Mouse (Mus musculus) left cerebral cortex, adult 2 months (tissue): ENCODE data around the gene Wnt5a. TPM values are rescaled to one million over a fixed set of nuclear protein-coding genes. Genes with fewer than 3 reads are reported as not detected.
A peak's percentile ranks its signal among the peaks of the same experiment; 100 is the strongest.

Experiments
- DNase-seq, 2 experiments: peaks; one replicate each; pipeline ENCODE4 v3.0.0; 2021 to 2022; ENCODE audit warnings: low spot score in 2 of 2, mixed read lengths in 1 of 2; ENCODE audit errors: extremely low spot score in 1 of 2
- H3K27ac ChIP-seq: fragments of 200-600 bp; 2 replicates; pipeline ENCODE4 v1.8.1; 2022
- H3K4me3 ChIP-seq: fragments of 200-600 bp; 2 replicates; pipeline ENCODE4 v1.8.1; 2022
- CTCF ChIP-seq: fragments of 200-600 bp; IDR thresholded peaks from 2 replicates; pipeline ENCODE4 v1.8.1; 2022; ENCODE audit warnings: antibody characterized with exemption, mild to moderate bottlenecking, moderate library complexity
- intact Hi-C: fragments of 180-260 bp; cut with DNase I; formaldehyde crosslinking; loops from one replicate; pipeline ENCODE4 v1.15.1; 2025
- long read RNA-seq, 2 experiments: library from polyadenylated mRNA; stranded (forward); transcript quantifications; one replicate each; pipeline ENCODE4 v2.0.0; 2021; ENCODE audit warnings: borderline mapping rate in 2 of 2
- total RNA-seq, 2 experiments: library from RNA; stranded (reverse); gene quantifications; 2 replicates each; pipeline ENCODE4 v1.2.3; 2021

Gene Wnt5a
- total RNA-seq: 10 to 100 TPM in 1 of 2 experiments, 1 to 10 TPM in 1; 9.6 to 10.1 TPM
- long read RNA-seq, experiment 1, full-length matches to known transcripts: 5 of 10 reads
- long read RNA-seq, experiment 1, partial matches to known transcripts: 1 of 10 reads
- long read RNA-seq, experiment 1, other reads (novel, unspliced or antisense): 4 of 10 reads
- long read RNA-seq, experiment 2, full-length matches to known transcripts: 4 of 4 reads
- long read RNA-seq, experiment 2, partial matches to known transcripts: 0 of 4 reads
- long read RNA-seq, experiment 2, other reads (novel, unspliced or antisense): 0 of 4 reads

- H3K27ac ChIP-seq: no peak within 1 kb of the TSS; the same call in 1 of the 2 replicates
These were observed at the start of gene Wnt5a for GRCm38 (mm10) chr14:28504101-28505050. TSS of gene Wnt5a (plus strand) at chr14:28504750.

GRCm38 (mm10) chr14:28456372-28457076, 48.0 kb upstream of the Wnt5a start:
- intact Hi-C loops: no loop called here
- H3K27ac ChIP-seq: no peak overlapping the region
- DNase-seq: no peak
- H3K4me3 ChIP-seq: no peak overlapping the region
- no peak for TF ChIP-seq CTCF

More at GRCm38 (mm10) chr14:28504101-28505050, at the start of gene Wnt5a:
- no peak for TF ChIP-seq CTCF
- H3K4me3 ChIP-seq: peak within 1 kb of the TSS; percentile 55
- DNase-seq: no peak
- intact Hi-C loops: loop anchor here (5.0 to 10.0 kb wide), 3 partner anchors 220 to 502 kb away; no protein-coding TSS in a partner anchor

GRCm38 (mm10) chr14:28457428-28457827, 47.1 kb upstream of the Wnt5a start:
- H3K4me3 ChIP-seq: no peak overlapping the region
- no peak for TF ChIP-seq CTCF
- intact Hi-C loops: no loop called here
- no peak overlapping the region for H3K27ac ChIP-seq
- no peak for DNase-seq

DNA sequence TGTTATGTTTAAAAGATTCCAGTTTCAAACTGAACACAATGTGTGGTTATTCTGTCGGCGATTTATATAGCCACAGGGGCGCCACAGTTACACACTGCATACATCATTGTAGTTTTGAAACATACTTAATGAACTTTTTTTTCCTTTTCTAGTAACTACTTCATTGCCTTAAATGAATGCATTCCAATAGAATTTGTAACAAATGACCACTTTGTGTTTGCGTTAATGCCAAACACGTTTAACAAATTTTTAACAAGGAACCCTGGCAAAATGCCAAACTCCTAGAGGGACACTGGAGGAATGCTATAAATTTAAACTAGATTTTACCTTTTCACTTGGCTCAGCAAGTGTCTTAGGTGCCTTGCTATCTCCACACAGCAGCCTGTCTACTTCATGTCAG, 36.6 kb upstream of the Wnt5a start:
- no peak for TF ChIP-seq CTCF
- no peak for DNase-seq
- H3K27ac ChIP-seq: no peak overlapping the region
- intact Hi-C loops: no loop called here
- H3K4me3 ChIP-seq: no peak overlapping the region

DNA sequence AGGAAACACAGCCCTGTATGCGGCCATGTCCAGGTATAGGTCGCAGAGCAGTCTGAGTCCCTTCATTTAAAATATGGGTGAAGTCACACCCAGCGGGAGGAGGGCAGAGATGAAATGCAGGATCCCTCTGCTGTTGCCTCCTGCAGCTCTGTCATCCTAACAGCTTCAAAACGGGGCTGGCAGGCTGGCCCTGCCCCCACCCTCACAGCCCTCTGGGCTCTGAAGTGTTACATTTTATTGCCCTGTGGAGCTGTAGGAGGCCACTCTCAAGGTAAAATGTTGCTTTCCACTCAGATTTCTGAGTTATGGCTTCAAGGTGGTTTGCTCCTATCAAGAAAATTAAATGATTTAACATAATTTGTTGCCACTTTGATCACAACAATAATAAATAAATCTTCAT, 34.9 kb upstream of the Wnt5a start:
- no peak for TF ChIP-seq CTCF
- no peak overlapping the region for H3K4me3 ChIP-seq
- no peak for DNase-seq
- intact Hi-C loops: no loop called here
- H3K27ac ChIP-seq: no peak overlapping the region

- intact Hi-C loops: no loop called here
- TF ChIP-seq CTCF: no peak
These were observed 34.3 kb upstream of the Wnt5a start for GRCm38 (mm10) chr14:28470212-28470611.

GRCm38 (mm10) chr14:28475012-28475411, 29.5 kb upstream of the Wnt5a start:
- intact Hi-C loops: no loop called here
- Histone ChIP-seq H3K4me3 (no peak overlapping the region), H3K27ac (no peak overlapping the region)
- TF ChIP-seq CTCF: no peak
- no peak for DNase-seq

More at GRCm38 (mm10) chr14:28470212-28470611, 34.3 kb upstream of the Wnt5a start:
- Histone ChIP-seq H3K4me3 (no peak overlapping the region), H3K27ac (no peak overlapping the region)
- no peak for DNase-seq

GRCm38 (mm10) chr14:28475421-28475820, 29.1 kb upstream of the Wnt5a start:
- DNase-seq: no peak
- Histone ChIP-seq H3K4me3 (no peak overlapping the region), H3K27ac (no peak overlapping the region)
- intact Hi-C loops: no loop called here
- TF ChIP-seq CTCF: no peak

GRCm38 (mm10) chr14:28476746-28477145, 27.8 kb upstream of the Wnt5a start:
- H3K27ac ChIP-seq: no peak overlapping the region
- intact Hi-C loops: no loop called here
- no peak for DNase-seq
- no peak for TF ChIP-seq CTCF
- H3K4me3 ChIP-seq: no peak overlapping the region

DNA sequence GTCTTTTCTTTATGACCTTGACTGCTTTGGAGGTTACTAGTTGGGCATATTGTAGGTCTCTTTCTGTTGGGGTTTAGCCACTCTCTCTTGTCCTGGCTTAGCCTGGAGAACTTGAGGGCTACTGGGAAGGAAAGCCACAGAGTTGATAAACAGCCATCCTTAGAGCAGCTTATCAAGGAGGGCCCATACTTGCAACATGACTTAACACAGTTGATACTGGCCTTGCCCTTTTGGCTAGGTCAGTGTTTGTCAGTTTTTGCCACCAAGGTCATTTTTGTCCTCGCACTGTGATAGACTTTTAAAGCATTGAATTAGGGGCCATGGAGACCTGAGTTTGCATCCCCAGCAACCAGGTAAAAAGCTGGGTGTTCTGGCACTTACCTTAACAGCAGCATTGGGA, 23.7 kb upstream of the Wnt5a start:
- TF ChIP-seq CTCF: no peak
- no peak for DNase-seq
- Histone ChIP-seq H3K4me3 (no peak overlapping the region), H3K27ac (no peak overlapping the region)
- intact Hi-C loops: no loop called here

DNA sequence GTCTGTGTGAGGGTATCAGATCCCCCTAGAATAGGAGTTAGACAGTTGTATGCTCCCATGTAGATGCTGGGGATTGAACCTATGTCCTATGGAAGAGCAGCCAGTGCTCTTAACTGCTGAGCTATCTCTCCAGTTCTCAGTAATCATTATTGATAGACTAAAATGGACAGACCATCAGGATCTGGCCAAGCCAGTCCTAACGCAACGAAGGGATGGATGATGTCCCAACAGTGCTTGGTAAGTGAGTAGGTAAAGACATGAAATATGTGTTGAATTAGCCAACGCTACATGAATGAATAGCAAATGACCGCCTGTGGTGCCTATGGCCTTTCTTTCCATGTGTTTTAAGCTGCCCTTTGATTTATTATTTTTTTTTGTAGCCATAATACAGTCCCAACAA, 10.7 kb upstream of the Wnt5a start:
- DNase-seq: no peak
- intact Hi-C loops: no loop called here
- H3K27ac ChIP-seq: no peak overlapping the region
- TF ChIP-seq CTCF: no peak
- H3K4me3 ChIP-seq: no peak overlapping the region

DNA sequence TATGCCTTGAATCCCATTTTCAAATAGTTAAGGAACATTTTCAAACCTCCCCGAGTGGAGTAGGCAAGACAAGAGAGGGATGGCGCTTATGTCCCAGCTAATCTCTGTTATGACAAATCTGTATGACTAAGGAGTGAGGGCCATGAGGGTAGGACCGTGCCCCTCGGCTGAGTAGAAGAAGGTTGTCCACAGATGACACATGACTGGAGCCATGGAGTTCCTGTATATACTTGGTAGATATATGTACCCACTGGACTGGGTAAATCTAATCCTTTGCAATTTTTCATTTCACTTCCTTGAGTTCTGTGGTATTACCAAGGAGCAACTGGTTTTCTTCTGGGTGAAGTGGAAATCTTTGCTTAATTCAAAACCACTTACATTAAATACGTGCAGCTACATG, 10.3 kb upstream of the Wnt5a start:
- no peak for DNase-seq
- Histone ChIP-seq H3K27ac (no peak overlapping the region), H3K4me3 (no peak overlapping the region)
- intact Hi-C loops: no loop called here
- TF ChIP-seq CTCF: no peak
